Comparison of ENCODE assay signal across 12 mouse cellular contexts in the genomic region with DNA sequence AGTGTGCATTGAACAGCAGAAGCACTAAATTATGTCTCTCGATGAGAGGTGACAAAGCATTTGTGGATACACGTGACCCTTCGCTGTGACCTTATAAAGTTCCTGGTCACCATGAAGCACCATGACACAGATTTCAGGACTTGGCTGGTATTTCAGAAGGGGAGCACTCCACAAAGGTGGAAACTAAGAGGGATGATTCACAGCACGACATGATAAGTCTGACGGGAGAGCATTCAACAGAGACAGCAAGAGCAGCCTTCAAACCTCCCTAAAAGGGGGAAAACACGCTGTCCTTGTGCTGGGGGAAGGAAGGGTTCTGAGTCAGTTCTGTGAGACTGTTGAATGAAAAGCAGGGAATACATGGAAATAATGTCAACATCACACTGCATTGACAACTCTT.
DNase-seq lines count a peak whose midpoint lies in the region.
"Had no signal": no experiment of that assay in that cellular context is flagged by ENCODE, and none has a peak within 500 bp of the region (broad histone marks: within the 10 kb centered on the region; RNA-seq: fewer than 3 reads in every experiment).

No protein-coding gene starts in this region.

- DNase-seq in adrenal gland, adult 8-10 months, result peak; percentile 40
- DNase-seq in adrenal gland, postnatal 4 days (ENCODE audit: low spot score in 2 of 2), result no peak
- DNase-seq in adrenal gland, postnatal 14 days, result peak; percentile 47
- DNase-seq in brain, adult 2 months (ENCODE audit: low read depth, low spot score), result peak; percentile 4
- no peak for DNase-seq in urinary bladder, postnatal 36 days (ENCODE audit: low spot score in 2 of 2)
- no peak for DNase-seq in retina, embryonic 14.5 days (ENCODE audit: low spot score)
- DNase-seq: cerebellum, adult 11 months; cerebellum, adult 18-20 months; cerebellum, adult 8-10 months; cerebellum, adult 9-11 months; cerebellum, postnatal 36 days; embryo, embryonic 11 days had no signal

Comparison
In these comparisons a context has a peak if more than half of its experiments do, and no peak if none do; other contexts are left out.
1. DNase-seq: peak in adrenal gland, adult 8-10 months (single experiment), adrenal gland, postnatal 14 days (single experiment) and brain, adult 2 months (single experiment); none in adrenal gland, postnatal 4 days (0 of 2), urinary bladder, postnatal 36 days (0 of 2) and retina, embryonic 14.5 days (single experiment).